Mouse (Mus musculus): ENCODE results near the gene Pm20d2. TPM values are rescaled to one million over a fixed set of nuclear protein-coding genes. Genes with fewer than 3 reads are reported as not detected.
A peak's percentile ranks its signal among the peaks of the same experiment; 100 is the strongest.

The Pm20d2 gene
- total RNA-seq (2014; fragmentation: Nextera tagmentation) = not detected in 2 replicates
- 0.62 TPM in 1 of 2 replicates, not detected in the other for total RNA-seq (2017)

DNA sequence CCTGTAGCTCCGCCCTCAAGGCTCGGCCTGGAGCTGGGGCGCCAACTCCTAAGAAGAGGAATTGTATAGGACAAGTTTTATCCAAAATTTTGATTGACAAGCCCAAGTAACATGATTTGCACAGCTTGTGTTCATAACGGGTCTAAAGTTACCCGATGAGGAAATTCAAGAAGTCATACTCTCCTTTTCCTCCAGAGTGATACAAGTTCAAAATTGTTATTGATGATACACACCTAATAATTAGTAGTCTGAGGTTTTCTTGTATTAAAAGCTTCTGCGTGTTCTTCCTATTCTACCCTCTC lies at the start of gene Pm20d2:
Pm20d2 (minus strand) TSS at position 3 of the 302 bp plus-strand sequence.
- no peak for ATAC-seq (replicated peaks; ENCODE audit: poor library complexity, severe bottlenecking)

DNA sequence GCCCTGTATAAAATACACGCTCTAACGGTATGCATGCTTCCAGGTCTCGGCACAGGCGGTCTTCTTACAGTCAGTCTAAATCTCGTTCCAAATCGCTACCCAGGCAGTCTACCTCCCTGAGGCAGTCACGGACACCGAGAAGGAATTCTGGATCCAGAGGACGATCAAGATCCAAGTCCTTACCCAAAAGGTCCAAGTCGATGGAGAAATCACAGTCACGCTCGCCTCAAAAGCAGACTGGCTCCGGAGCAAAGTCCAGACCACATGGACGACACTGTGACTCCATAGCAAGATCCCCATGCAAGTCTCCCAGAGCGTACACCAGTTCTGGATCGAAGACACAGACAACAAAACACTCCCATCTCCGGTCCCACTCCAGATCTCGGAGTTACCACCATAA lies 41.3 kb upstream of the Pm20d2 start:
- ATAC-seq (replicated peaks; ENCODE audit: poor library complexity, severe bottlenecking) = no peak

DNA sequence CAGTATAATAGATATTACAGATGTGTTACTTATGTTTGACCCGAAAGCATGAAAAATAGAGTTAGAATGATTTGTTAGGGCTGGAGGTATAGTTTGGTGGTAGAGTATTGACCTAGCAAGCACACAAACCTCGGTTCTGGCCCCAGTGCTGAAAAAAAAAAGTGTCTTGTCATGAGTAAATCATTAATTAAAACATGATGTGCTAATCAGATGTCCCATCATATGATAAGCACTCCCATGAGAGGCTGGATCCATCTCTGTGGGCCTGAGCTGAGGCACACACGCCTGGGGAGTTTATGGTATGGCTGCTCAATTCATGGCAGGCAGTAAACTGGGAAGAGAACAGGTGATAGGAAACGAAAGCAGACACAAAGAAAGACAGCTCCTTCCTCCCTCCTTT lies 40.1 kb upstream of the Pm20d2 start:
- no peak for ATAC-seq (replicated peaks; ENCODE audit: poor library complexity, severe bottlenecking)

DNA sequence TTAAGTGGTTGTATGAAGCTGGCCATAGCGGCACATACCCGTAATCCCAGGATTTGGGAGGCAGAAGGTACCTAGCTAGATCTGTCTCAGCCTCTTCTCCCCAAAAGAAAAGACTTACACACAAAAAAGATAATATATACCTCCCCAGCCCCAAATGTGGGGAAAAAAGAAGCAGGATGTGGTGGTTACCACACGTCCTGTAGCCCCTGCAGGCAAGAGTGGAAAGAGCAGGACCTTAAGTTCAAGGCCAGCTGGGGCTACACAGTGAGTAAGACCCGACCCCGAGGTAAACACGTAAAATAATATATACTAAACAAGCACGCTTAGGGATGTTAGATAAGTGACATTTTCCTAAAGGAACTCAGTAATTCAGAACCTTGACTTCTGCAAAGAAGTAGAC lies 37.6 kb upstream of the Pm20d2 start:
- ATAC-seq (replicated peaks; ENCODE audit: poor library complexity, severe bottlenecking) = peak; percentile 44; the same call in 1 of the 2 replicates

DNA sequence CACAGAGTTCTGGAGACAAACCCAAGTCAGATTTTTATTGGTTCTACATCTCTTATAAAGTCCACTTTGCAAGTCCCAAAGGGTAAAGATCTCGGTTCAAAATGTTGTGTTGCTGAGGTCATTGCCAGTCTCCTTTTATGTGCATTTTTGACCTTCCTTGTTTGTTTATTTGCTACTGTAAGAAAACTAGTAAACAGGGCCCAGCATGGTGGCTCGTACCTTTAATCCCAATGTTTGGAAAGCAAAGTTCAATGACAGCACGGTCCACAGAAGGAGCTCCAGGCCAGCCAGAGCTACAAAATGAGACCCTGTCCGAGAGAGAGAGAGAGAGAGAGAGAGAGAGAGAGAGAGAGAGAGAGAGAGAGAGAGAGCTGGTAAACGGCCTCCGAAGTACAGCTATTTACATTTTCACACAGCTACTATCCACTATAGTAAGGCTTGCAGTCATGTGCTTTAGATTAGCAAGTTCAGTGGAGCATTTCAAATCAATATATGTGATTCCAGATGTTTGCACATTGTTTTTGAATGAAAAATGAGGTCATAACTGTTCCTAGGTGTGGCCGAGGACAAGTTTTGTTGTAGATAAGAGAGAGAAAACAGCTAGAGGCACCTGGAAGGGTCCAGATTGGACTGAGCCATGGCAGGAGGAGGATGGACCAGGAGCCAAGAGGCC lies 34.6 kb upstream of the Pm20d2 start:
- ATAC-seq (replicated peaks; ENCODE audit: poor library complexity, severe bottlenecking) = no peak

DNA sequence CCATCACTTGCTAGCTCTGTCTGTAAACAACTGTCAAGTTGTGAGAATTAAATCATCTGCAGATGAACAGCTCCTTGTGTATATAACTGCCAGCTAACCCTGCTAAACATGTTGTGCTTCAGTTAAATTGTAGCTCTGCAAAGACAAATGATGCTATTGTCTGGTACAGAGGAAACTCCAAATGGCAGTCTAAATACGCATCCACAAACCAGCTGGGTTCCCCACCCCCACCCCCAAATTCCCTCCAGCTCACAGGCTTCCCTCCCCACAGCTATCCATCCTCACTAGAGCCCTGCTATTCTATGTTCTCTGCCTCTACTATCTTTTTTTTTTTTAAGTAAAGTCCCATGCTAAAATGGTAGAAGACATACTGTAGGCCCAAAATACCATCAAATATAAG lies 32.3 kb upstream of the Pm20d2 start:
- no peak for ATAC-seq (replicated peaks; ENCODE audit: poor library complexity, severe bottlenecking)

DNA sequence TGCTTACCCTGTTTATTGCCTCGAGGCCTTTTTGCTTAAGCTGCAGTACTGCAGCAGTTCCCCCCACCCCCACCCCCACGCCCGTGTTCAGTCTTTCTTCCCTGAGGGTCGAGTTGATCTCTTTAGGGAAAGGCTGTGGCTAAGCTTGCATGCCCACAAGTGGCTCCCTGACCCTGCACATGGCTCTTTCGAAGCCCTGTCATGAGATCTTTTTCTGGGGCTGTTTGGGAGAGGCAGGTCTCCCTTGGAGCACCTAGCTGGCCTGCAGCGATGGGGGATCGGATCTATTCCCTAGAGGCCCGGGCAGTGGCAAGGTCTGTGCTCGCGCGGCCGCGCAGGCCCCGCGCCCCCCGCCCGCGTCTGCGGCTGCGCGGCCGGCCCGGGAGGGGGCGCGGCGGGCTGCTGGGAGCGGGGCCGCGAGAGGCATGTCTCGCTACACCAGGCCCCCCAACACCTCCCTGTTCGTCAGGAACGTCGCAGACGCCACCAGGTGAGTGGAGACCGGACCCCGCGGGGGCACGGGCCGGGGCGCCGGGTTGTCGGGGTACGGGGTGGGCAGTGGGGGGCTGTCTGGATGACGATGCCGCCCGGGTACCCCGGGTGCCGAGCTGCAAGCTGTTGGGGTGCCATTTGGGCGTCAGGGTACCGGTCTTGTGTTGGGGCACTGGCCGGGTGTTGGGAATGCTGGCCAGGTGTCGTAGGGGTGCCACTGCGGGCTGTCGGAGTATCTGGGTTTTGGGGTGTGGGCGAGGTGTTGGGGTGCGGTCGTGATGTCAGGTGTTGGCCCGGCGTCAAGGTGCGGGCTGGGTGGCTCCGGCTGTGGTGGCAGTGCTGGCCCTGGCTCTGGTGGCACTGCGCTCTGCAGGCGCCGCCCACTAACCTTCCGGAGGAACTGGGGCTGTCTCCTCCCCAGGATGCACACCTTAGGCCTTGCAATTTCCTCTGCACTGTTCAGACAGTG lies 19.6 kb upstream of the Pm20d2 start, which contains the start of gene Srsf12:
Srsf12 (plus strand) TSS at position 111 of the 961 bp plus-strand sequence.
- ATAC-seq (replicated peaks; ENCODE audit: poor library complexity, severe bottlenecking) = peak; percentile 70

DNA sequence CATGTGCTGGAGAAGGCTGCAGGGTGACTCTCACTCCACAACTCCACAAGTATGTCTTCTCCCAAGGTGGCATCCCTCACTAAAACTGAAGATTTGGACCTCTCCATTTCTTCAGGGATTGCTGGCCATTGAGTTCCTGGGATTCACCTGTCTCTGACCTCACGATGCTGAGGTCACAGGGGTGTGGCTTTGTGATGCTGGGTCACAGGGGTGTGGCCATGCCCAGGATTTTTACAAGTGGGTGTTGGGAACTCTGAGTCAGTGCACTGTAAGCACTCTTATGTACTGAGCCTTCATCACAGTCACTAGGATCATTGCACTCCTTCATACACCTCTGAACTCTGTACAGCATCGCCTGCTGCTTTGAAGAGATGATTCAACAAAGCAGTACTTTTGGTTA lies 18.0 kb upstream of the Pm20d2 start:
- no peak for ATAC-seq (replicated peaks; ENCODE audit: poor library complexity, severe bottlenecking)

DNA sequence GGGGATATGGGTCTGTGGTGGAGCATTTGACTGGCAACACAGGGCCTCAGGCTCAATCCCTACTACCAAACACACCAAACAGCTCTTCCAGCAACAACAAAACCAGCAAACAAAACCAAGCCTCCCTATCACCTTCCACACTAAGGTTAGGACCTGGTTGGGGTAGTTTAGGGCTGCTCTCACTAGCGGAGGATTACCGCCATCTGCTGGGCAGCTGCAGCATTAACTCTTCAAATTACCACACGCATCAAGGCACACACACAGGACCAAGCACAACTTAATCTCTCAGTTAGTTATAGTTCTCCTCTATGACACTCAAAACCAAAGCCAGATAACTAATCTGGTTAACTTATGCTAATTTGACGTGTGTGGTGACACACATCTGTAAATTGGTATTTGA lies 15.1 kb upstream of the Pm20d2 start:
- peak; percentile 86 for ATAC-seq (replicated peaks; ENCODE audit: poor library complexity, severe bottlenecking)

DNA sequence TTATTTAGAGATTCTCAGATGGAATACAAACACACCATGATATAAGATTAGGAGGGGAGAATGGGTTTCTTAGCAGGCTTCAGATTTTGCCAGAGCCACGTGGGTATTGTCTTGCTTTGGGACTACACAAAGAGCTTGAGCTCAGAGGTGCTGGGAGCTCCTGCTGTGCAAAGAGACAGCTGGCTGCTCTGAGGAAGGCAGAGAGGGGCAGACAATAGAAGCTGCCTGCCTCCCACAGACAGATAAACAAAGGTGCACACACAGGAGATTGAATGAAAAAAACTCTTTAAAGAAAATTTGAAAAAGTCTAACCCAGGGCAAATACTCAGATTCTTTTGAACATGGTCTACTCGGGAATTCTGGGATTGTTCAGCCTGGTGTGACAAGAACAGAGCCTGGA lies 8.6 kb upstream of the Pm20d2 start:
- no peak for ATAC-seq (replicated peaks; ENCODE audit: poor library complexity, severe bottlenecking)

DNA sequence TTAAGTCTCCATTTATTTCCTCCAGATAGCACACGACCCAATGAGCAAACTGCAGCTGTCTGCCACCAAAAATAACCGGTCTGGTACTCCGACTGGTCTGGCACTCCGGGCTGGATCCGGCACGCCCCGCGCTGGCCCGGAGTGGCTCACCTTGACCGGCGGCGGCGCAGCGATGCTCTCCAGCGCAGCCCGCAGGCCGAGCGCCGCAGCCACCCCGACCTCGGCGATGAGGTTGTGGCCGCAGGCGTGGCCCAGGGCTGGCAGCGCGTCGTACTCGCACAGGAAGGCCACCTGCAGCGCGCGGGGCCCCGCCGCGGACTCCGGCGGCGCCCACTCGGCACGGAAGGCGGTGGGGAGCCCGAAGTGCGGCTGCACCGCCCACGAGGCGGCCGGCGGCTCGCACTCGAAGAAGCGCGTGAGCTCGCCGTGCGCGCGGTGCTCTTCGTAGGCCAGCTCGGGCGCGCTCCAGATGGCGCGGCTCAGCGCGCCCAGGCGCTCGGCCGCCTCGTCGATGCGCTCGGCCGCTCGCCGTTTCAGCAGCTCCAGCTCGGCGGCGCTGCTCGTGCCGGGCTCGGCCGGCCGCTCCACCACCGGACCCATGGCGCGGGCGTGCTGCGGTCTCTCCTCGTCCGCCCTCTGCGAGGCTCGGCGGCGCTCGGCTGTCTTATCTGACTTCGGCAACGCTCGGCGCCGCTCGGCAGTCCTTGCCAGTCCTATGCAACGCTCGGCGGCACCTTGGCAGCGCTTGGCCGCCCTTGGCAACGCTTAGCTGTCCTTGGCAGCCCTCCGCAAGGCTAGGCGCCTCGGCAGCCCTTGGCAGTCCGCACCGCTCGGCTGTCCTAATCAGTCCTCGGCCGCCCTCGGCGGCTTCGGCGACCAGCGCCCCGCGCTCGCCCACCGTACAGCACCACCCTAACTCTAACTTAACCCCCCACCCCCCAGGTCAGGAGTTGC lies 479 bp downstream of the Pm20d2 start:
- ATAC-seq (replicated peaks; ENCODE audit: poor library complexity, severe bottlenecking) = peak; percentile 79

DNA sequence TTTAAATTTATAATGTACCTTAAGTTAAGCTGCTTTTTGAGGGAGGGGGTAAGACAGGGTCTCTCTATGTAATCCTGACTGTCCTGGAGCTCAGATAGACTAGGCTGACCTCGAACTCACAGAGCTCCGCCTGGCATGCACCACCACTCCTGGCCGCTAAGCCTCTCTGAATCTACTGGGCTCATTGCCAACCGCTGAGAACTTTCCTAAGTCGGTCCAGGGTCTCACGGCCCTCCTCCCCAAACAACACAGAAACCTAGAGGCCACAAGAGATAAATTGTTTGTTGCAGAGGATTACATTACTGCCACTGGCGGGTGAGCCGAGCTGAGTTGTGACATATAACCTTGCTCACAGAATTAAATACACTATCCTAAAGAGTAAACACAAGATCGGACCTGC lies 1.4 kb downstream of the Pm20d2 start:
- ATAC-seq (replicated peaks; ENCODE audit: poor library complexity, severe bottlenecking) = peak; percentile 18; the same call in 1 of the 2 replicates

DNA sequence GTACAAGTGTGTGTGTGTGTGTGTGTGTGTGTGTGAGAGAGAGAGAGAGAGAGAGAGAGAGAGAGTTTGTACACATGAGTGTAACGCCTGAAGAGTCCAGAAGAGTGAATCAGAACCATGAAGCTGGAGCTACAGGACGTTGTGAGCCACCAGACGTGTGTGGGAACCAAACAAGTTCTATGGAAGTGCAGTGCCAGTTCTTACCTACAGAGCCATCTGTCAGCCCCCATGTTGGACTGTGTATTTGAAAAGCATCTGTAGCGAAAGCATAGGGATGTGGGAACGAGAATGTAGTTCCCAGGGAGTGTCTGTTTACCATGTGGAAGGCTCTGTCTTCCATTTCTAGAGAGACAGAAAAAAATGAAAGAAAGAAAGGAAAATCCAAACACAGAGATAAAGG lies 6.1 kb downstream of the Pm20d2 start:
- ATAC-seq (replicated peaks; ENCODE audit: poor library complexity, severe bottlenecking) = no peak

DNA sequence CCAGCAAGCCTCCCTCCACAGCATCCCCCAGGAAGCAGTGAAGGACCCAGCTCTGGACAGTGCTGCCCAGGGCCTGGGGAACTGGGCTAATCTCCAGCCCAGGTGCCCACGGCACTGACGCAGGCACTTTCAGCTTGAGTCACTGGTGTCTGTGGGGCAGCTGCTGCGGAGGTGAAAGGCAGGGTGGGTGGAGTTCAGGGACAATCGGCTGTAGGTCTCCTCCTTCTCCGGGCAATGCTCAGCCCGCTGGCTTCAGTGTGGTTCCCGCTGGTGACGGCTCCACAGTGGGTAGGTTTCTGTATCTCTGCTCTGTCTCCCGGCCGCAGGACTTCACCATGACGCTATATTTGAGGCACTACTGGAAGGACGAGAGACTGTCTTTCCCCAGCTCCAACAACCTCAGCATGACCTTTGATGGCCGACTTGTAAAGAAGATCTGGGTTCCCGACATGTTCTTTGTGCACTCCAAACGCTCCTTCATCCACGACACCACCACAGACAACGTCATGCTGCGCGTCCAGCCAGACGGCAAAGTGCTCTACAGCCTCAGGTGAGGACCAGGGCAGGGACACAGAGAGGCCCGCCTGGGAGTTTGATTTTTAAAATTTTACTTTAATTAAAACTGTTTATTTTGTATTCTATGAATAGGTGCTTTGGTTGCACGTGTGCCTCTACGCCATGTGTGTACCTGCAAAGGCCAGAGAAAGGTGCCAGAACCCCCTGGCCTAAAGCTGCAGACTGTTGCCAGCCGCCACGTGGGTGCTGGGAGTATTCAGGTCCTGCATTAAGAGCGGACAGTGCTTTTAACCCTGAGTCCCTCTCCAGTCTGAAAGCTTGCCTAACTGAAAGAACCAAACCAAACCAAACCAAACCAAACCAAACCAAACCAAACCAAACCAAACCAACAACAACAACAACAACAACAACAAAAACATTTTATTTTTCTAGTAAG lies 37.2 kb downstream of the Pm20d2 start:
- ATAC-seq (replicated peaks; ENCODE audit: poor library complexity, severe bottlenecking) = no peak

DNA sequence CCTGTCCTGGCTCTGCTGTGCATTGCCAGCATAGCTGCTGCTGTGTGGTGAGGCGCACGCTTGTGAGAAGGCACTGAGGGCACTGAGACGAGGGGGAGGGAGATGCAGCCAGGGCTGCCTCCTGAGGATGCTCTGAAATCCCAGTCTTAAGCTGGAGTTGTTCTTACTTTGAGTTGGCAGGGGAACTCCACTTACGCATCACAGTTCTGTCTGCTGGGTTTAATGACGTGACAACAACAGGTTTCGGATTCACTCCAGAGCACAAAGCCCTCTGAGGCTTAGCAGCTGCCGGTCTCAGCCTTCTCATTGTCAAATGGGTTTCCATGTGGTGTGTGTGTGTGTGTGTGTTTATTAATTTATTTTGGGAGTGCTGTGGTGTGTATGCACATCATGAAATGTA lies 40.4 kb downstream of the Pm20d2 start:
- ATAC-seq (replicated peaks; ENCODE audit: poor library complexity, severe bottlenecking) = no peak

DNA sequence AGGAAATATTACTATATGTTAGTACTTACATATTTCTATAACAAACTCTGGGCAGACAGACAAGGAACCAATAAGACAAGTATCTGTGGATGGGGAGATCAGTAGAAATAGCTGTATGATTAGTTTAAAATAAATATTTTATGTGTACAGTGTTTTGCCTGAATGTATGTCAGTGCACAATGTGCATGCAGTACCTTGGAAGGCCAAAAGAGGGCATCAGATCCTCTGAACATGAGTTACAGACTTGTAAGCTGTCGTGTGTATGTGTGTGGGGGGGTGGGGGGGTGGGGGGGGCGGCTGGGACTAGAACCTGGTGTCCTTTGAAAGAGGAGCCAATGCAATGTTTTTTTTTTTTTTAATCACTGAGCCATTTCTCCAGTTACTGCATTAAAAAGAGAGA lies 41.7 kb downstream of the Pm20d2 start:
- ATAC-seq (replicated peaks; ENCODE audit: poor library complexity, severe bottlenecking) = peak; percentile 58; the same call in 1 of the 2 replicates

DNA sequence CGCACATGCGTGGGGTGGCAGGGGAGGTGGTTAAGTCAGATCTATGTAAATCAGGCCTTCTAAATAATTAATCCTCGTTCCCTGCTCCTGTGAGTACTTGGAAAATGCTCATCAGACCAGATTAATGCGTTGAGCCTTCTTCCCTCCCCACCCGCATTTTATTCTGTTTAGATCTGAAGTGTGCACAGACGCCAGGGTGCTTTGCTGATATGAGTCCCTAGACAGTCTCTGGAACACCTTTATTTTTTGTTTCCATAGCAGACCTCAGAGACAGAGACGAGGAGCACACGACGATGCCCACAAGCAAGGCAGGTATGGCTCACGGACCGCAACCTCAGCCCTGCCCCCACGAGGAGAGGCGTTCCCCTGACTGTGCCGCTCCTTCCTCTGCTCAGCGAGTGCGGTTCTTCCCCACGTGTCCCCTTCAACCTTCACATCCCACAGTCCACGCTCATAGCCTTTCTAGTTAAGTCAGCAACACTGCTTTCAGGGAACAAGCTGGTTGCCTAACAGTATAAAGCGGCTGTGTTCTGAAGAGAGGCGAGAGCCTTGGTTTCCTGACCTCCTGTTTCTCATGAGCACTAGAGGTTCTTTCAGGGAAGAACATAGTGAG lies 42.8 kb downstream of the Pm20d2 start:
- ATAC-seq (replicated peaks; ENCODE audit: poor library complexity, severe bottlenecking) = peak; percentile 61

DNA sequence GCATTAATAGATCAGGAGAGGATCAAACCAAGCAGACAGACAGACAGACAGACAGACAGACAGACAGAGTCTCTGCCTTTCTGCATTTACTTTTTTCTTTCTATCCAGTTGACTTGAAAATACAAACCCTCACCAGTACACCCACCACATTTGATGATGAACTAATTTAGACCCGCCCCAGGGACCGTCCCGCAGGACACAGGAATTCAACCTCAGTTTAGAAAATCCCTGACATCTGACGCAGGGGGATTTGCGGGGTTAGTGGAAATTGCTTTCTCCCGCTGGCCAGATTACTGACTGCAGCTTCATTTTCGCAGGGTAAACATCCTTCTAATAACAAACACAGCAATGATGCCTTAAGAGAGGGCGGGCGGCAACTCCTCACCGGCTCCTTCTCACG lies 57.3 kb downstream of the Pm20d2 start, which contains the start of gene Gabrr1:
Gabrr1 (plus strand) TSS at position 301 of the 400 bp plus-strand sequence.
- ATAC-seq (replicated peaks; ENCODE audit: poor library complexity, severe bottlenecking) = no peak

All from granulocyte monocyte progenitor cell, adult 5-6 weeks (primary cell).